Mouse (Mus musculus) c-Kit-negative CD71-positive TER-119-positive erythroid progenitor cells, embryonic 14.5 days (primary cell): Measurements from ENCODE around the gene Ap2b1.
A peak's percentile ranks its signal among the peaks of the same experiment; 100 is the strongest.

Experiments used
- DNase-seq: peaks from one replicate; pipeline ENCODE4 v3.0.0-alpha.2; 2013; ENCODE audit warnings: low read depth, low spot score

Ap2b1 gene

GRCm38 (mm10) chr11:83397626-83398025 lies 98.8 kb downstream of the Ap2b1 start:
- no peak for DNase-seq

GRCm38 (mm10) chr11:83398724-83399123 lies 99.9 kb downstream of the Ap2b1 start:
- DNase-seq, result no peak

GRCm38 (mm10) chr11:83403787-83404186 lies 105.0 kb downstream of the Ap2b1 start:
- DNase-seq, result no peak

GRCm38 (mm10) chr11:83406391-83406790 lies 107.6 kb downstream of the Ap2b1 start:
- DNase-seq, result no peak

- DNase-seq, result no peak
Observed at GRCm38 (mm10) chr11:83408242-83408641, 109.4 kb downstream of the Ap2b1 start.

GRCm38 (mm10) chr11:83409087-83409754 lies 110.4 kb downstream of the Ap2b1 start, which contains the start of gene Rasl10b:
Gene Rasl10b, plus strand, starts transcription at chr11:83409137.
- no peak for DNase-seq

GRCm38 (mm10) chr11:83409792-83410291 lies 111.0 kb downstream of the Ap2b1 start:
- DNase-seq, result no peak

- no peak for DNase-seq
Observed at GRCm38 (mm10) chr11:83410510-83410909, 111.7 kb downstream of the Ap2b1 start.

- DNase-seq, result no peak
Observed at GRCm38 (mm10) chr11:83417080-83417479, 118.3 kb downstream of the Ap2b1 start.

- no peak for DNase-seq
Observed at GRCm38 (mm10) chr11:83417708-83418107, 118.9 kb downstream of the Ap2b1 start.

GRCm38 (mm10) chr11:83418566-83418965 lies 119.7 kb downstream of the Ap2b1 start:
- no peak for DNase-seq

GRCm38 (mm10) chr11:83420338-83420737 lies 121.5 kb downstream of the Ap2b1 start:
- DNase-seq, result no peak

GRCm38 (mm10) chr11:83421305-83421704 lies 122.5 kb downstream of the Ap2b1 start:
- no peak for DNase-seq

GRCm38 (mm10) chr11:83424681-83425080 lies 125.9 kb downstream of the Ap2b1 start:
- DNase-seq, result peak; percentile 52

- no peak for DNase-seq
Observed at GRCm38 (mm10) chr11:83426964-83427363, 128.1 kb downstream of the Ap2b1 start.

GRCm38 (mm10) chr11:83429355-83429754 lies 130.5 kb downstream of the Ap2b1 start, which contains the start of gene Gas2l2:
Gene Gas2l2, minus strand, starts transcription at chr11:83429455.
- DNase-seq, result no peak

- DNase-seq, result no peak
Observed at GRCm38 (mm10) chr11:83432533-83432932, 133.7 kb downstream of the Ap2b1 start.

- no peak for DNase-seq
Observed at GRCm38 (mm10) chr11:83437377-83437776, 138.6 kb downstream of the Ap2b1 start, which contains the start of gene 1700020L24Rik. Gene 1700020L24Rik, plus strand, starts transcription at chr11:83437677.

GRCm38 (mm10) chr11:83439426-83440060 lies 140.7 kb downstream of the Ap2b1 start:
- no peak for DNase-seq

- DNase-seq, result peak; percentile 77
Observed at GRCm38 (mm10) chr11:83440081-83441064, 141.5 kb downstream of the Ap2b1 start.

GRCm38 (mm10) chr11:83441235-83441634 lies 142.4 kb downstream of the Ap2b1 start:
- no peak for DNase-seq
